8 mouse cellular contexts compared by ENCODE assay signal in the genomic region with DNA sequence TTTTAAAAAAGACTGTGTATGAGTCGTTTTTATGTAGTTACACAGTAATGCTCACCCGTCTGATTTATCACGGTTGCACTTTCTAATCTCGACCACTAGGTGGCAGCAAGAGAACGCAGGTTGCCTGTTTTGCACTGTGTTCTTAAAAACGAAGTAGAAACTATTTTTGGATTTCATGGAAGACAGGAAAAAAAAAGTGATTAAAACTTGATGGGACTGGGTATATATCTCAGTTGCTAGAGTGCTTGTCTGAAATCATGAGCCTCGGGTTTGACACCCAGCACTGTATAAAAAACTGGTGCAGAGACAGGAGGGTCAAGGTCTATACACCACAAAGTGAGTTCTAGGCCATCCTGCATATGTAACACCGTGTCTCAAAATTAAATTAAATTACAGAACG. TPM values are rescaled to one million over a fixed set of nuclear protein-coding genes. Genes with fewer than 3 reads are reported as not detected.
DNase-seq lines count a peak whose midpoint lies in the region; TF ChIP-seq lines count a peak whose summit lies in the region.

No protein-coding gene starts in this region.

- peak; percentile 32 for DNase-seq in gastrocnemius, adult 18-20 months (ENCODE audit: low spot score)
- no peak for DNase-seq in gastrocnemius, postnatal 36 days
- DNase-seq in ES-CJ7 (ENCODE audit: low read depth, low spot score), result peak; percentile 53
- DNase-seq in cerebellum, postnatal 14 days, result peak; percentile 63 to 70
- peak; percentile 20 to 55 for DNase-seq in heart, postnatal 14 days
- DNase-seq in layer of hippocampus, adult 2 months (ENCODE audit: low spot score in 2 of 2), result peak in 1 of 2 experiments; percentile 59
- peak; percentile 34 for DNase-seq in right cerebral cortex, postnatal 4 days

- H3K4me1 ChIP-seq in megakaryocyte, embryonic 14.5 days, result peaks cover 23% of the 10 kb centered on the region

- H3K27ac ChIP-seq in layer of hippocampus, adult 2 months, result no peak overlapping the region

- H3K9me3 ChIP-seq in megakaryocyte, embryonic 14.5 days, result no peaks in the 10 kb centered on the region

- no peak overlapping the region for H3K4me3 ChIP-seq in layer of hippocampus, adult 2 months
- peak overlapping the region; percentile 7 for H3K4me3 ChIP-seq in megakaryocyte, embryonic 14.5 days (replicated peaks)

- no peaks in the 10 kb centered on the region for H3K36me3 ChIP-seq in megakaryocyte, embryonic 14.5 days (replicated peaks; ENCODE audit: low read length)

- peaks cover 4% of the 10 kb centered on the region for H3K27me3 ChIP-seq in megakaryocyte, embryonic 14.5 days (replicated peaks)

- peak; percentile 92 for TF ChIP-seq CTCF in layer of hippocampus, adult 2 months (conservative IDR thresholded peaks at IDR 0.05)

- intact Hi-C loops in gastrocnemius, postnatal 36 days (cut with DNase I), result no loop called here
- intact Hi-C loops in heart, postnatal 14 days (cut with DNase I), result no loop called here

RNA-seq across cellular contexts. Expression of gene C1d, which starts 22.6 kb away (rescaled TPM):
- total RNA-seq in gastrocnemius, adult 18-20 months (2021), result 10 to 100 TPM; 33.1 to 35.7 TPM
- total RNA-seq in gastrocnemius, postnatal 36 days (2021), result 10 to 100 TPM; 30.4 to 33.1 TPM
- total RNA-seq in heart, postnatal 14 days (2021), result 10 to 100 TPM; 34.6 to 34.7 TPM
- 10 to 100 TPM; 44.8 to 50.8 TPM for total RNA-seq in layer of hippocampus, adult 2 months (2021)
- 2.2 TPM in 1 of 2 replicates, not detected in the other for polyA plus RNA-seq in megakaryocyte, embryonic 14.5 days (2012; ENCODE audit: insufficient read depth, low replicate concordance)

Comparison
In these comparisons a context has a peak if more than half of its experiments do, and no peak if none do; other contexts are left out.
1. DNase-seq: peak in gastrocnemius, adult 18-20 months (single experiment), ES-CJ7 (single experiment), cerebellum, postnatal 14 days (2 of 2), heart, postnatal 14 days (2 of 2) and right cerebral cortex, postnatal 4 days (single experiment); none in gastrocnemius, postnatal 36 days (0 of 2).